Mouse (Mus musculus) c-Kit-negative CD71-positive TER-119-positive erythroid progenitor cells, embryonic 14.5 days (primary cell): ENCODE results near the gene Atraid.
A peak's percentile ranks its signal among the peaks of the same experiment; 100 is the strongest.

Source experiments
- DNase-seq: peaks from one replicate; pipeline ENCODE4 v3.0.0-alpha.2; 2013; ENCODE audit warnings: low read depth, low spot score

The Atraid gene

DNA sequence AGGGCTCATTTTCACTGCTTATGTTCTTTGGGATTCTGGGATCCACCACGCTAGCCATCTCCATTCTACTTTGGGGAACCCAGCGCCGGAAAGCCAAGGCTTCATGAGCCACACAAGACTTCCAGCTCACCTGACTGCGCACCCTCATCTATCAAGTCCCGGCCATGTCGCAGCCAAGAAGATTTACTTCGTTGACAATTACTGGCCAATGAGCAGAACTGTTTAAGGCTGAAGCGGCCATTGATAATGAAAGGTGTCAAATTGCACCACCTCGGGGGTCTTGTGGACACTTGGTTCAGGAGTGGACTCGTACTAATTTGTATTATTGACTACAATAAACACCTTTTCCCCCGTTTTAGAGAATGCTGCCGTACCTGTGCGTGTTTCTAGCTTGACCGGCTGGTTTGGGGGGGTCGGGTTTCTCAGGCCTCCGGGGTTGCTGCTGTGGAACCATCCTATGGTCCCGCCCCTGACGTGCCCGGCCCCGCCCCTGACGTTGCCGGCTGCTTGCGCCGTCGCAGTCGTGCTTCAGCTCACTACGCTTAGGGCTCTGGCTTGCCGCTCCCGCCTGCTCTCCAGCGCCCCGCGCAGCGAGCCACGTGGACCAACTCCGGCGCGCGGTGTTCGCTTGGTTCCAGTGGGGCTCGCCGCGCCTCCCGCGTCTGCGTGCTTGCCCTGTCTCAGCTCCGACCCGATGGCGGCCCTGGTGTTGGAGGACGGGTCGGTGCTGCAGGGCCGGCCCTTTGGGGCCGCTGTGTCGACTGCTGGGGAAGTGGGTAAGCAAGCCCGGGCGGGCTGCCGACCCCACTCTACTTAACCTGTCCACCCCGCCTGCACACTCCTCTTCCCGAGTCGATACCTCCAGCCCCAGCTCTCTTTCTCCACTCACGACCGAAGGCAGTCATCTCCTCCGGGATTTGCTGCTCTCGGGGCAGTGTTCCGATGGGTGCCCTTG, 6.4 kb downstream of the Atraid start, which contains the start of gene Cad:
Cad (plus strand) TSS at position 520 of the 955 bp plus-strand sequence.
- DNase-seq, result peak; percentile 81

DNA sequence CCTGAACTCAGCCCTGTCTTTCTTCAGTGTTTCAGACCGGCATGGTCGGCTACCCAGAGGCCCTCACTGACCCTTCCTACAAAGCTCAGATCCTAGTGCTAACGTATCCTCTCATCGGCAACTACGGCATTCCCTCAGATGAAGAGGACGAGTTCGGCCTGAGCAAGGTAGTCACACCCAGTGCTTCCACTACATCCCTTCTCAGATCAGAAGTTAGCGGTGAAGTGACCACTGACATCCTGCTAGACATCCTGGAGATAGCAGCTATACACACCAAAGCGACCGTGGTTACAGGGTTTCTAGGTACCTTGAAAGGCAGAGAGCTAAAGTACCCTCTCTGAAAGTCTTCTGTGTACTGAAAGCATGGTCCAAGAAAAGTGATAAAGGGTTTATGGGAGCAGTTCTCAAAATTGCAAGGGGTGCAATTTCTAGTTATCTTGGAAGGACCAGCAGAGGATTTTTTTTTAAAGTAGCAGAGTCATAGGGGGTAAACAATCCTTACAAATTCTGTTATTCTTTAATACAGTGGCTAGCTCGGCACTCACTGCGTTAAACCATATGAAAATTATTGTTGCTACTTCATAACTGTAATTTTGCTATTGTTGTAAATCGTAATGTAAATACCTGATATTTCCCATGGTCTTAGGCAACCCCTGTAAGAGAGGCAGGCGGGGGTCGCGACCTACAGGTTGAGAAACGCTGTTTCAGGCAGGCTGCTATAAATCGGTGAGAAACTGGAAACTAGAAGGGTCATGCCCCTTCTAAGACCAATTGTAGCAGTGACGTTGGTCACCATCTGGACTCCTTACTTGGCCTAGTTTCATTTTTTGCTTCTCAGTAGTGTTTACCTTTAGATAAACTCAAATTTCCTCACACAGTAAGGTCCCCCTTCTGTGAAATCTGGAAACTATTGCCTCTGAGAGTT, 7.4 kb downstream of the Atraid start:
- no peak for DNase-seq

- no peak for DNase-seq
These were observed 21.7 kb downstream of the Atraid start for GRCm38 (mm10) chr5:31069810-31070209.

- DNase-seq, result no peak
These were observed 22.9 kb downstream of the Atraid start for GRCm38 (mm10) chr5:31071059-31071458.

GRCm38 (mm10) chr5:31071821-31072220, 23.7 kb downstream of the Atraid start:
- DNase-seq, result no peak

DNA sequence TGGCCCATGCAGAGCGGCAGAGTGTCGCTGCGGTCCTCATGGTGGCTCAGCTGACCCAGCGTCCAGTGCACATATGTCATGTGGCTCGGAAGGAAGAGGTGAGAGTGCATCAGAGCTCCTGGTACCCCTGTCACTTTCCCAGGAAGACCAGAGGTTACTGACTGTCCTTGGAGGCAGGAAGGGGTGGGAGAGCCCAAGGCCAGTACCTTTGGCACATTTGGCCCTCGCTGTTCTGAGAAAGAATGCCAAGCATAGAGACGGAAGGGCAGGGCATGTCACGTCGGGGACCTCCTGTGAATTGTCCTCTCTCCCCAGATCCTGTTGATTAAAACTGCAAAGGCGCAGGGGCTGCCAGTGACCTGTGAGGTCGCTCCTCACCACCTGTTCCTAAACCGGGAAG, 25.1 kb downstream of the Atraid start:
- no peak for DNase-seq

- no peak for DNase-seq
These were observed 28.2 kb downstream of the Atraid start for GRCm38 (mm10) chr5:31076346-31076745.

- DNase-seq, result no peak
These were observed 32.1 kb downstream of the Atraid start for GRCm38 (mm10) chr5:31080059-31080794.

GRCm38 (mm10) chr5:31080795-31081164, 32.7 kb downstream of the Atraid start:
- DNase-seq, result no peak

DNA sequence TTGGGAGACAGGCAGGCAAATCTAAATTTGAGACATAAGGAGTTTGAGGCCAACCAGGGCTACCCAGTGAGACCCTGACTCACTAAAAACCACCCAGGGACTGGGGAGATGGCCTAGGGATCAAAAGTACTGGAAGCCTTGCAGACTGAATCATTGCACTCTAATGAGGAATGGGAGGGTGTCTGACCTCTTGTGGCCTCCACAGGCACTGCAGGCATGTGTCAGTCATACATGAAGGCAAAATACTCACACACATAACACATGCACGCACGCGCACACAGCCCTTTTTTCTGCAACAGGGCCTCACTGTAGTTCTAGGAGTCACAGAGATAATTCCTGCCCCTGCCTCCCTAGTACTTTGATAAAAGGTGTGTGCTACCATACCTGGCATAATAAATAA, 33.3 kb downstream of the Atraid start:
- no peak for DNase-seq

GRCm38 (mm10) chr5:31082355-31082754, 34.2 kb downstream of the Atraid start:
- DNase-seq, result no peak

GRCm38 (mm10) chr5:31082935-31083625, 35.0 kb downstream of the Atraid start:
- no peak for DNase-seq

DNA sequence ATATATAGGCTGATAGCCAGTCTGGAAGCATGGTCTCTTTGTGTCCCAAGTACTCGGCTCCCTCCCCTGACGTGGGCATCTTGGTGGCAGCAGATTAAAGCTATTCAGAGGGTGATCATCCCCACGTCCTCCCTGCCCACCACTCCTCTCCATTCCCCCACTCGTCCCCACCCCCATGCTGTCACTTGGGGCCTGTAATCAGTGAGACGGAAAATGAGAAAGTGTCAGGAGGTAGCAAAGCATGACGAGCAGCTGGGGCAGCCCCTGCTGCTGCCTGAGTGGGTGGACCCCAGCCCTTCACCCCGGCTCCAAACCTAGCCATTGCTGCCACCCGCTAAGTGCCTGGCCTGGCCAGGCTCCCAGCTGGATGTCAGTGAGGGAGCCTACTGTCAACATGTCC, 35.8 kb downstream of the Atraid start:
- no peak for DNase-seq

GRCm38 (mm10) chr5:31086606-31087005, 38.5 kb downstream of the Atraid start:
- DNase-seq, result no peak

GRCm38 (mm10) chr5:31087131-31087530, 39.0 kb downstream of the Atraid start:
- no peak for DNase-seq

DNA sequence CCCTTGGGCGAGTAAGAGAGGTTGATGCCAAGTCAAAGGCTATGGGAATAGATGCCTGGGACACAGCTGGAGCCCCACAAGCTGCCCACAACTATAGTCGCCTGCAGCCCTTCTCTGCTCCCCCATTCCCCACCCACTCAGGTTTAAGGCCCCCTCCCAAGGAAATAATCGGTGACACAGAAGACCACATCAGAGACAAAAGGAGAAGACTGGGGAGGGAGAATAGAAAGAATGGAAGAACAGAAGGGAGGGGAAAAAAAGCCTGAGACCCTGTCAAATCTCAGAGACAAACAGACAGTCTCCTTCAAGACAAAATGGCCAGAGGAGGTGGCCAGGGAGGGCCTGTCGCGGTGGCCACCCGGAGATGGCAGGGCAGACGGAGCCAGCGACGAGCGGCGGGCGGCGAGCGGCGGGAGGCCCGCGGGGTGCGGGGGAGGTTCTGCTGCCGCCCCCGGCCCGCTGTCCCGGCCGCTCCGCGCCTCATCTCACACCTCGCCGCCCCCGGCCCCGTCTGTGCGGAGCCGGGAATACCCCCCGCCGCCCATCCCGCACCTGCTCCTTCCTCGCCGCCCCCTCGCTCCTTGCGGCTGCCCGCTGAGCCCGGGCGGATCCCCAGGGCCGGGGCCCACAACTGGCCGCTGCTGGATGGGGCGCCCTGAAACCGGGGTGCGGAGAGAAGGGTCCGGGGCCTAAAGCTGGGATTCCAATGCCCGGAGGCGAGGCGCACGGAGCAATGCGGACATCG, 44.3 kb downstream of the Atraid start:
- no peak for DNase-seq

DNA sequence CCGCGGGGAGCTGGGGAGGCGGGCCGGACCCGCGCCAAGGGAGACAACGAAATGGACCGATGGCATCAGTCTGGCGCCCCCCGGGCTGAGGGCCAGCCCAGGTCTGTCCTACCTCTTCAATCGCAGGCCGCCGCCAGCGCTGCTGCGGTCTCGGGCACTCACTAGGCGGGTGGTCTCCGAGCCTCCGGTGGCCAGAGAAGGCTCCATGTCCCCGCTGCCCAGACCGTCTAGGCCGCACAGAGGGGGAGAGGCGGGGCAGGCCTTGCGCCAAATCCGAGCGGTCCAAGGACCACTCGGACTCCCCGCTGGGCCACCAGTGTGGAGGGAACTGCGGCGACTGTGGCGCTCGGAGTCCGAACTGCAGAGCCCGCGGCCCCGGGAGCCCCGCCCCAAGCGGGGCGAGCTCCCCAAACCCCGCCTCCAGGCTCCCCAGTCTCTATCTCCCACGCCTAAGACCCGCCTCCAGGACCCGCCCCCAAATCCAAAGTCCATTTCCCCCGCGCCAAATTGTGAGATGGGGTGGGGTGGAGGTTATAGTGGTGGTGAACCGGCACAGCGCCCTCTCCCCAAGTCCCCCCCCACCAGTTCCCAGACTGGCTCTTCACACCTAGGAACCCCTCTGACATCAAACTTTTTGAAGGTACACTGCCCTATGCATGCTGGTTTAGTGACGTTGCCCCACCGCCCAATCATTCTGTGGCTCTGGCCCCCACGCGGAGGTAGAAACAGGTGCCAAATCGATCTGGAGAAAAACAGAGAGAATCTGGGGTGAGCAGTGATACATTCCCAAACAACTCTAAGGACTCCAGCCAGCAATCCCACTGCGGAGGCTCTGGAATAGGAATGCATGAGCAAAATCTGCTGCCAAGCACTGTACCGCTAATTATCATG, 45.3 kb downstream of the Atraid start:
- no peak for DNase-seq

- DNase-seq, result no peak
These were observed 46.1 kb downstream of the Atraid start for GRCm38 (mm10) chr5:31094100-31094798.
